Mouse (Mus musculus) c-Kit-positive CD71-positive TER-119-negative erythroid progenitor cells, embryonic 14.5 days (primary cell): ENCODE measurements around the gene Coil.
"Not testable (repeated sequence)": the region's sequence is repeated elsewhere in the genome, so short reads cannot be mapped to it uniquely, and the experiment has no call there.

ENCODE experiments used
- DNase-seq: peaks from one replicate; pipeline ENCODE4 v3.0.0-alpha.2; 2013; ENCODE audit warnings: low read depth

Coil gene

GRCm38 (mm10) chr11:88973776-88974701, 4.0 kb downstream of the Coil start:
- DNase-seq, result peak; percentile 84

- DNase-seq, result no peak
Measured at GRCm38 (mm10) chr11:88976320-88976719, 6.3 kb downstream of the Coil start.

- no peak for DNase-seq
Measured at GRCm38 (mm10) chr11:88977188-88977587, 7.1 kb downstream of the Coil start.

GRCm38 (mm10) chr11:88981337-88981736, 11.3 kb downstream of the Coil start:
- DNase-seq, result no peak

GRCm38 (mm10) chr11:88986616-88987015, 16.6 kb downstream of the Coil start:
- no peak for DNase-seq

GRCm38 (mm10) chr11:88988956-88989355, 18.9 kb downstream of the Coil start:
- DNase-seq, result no peak

GRCm38 (mm10) chr11:88989530-88989929, 19.5 kb downstream of the Coil start:
- no peak for DNase-seq

GRCm38 (mm10) chr11:88993186-88993585, 23.1 kb downstream of the Coil start:
- DNase-seq, result no peak

- DNase-seq, result peak; percentile 62
Measured at GRCm38 (mm10) chr11:88993625-88994024, 23.6 kb downstream of the Coil start.

- DNase-seq, result no peak
Measured at GRCm38 (mm10) chr11:88994492-88994891, 24.4 kb downstream of the Coil start.

GRCm38 (mm10) chr11:88995616-88996015, 25.6 kb downstream of the Coil start:
- no peak for DNase-seq

- DNase-seq, result no peak
Measured at GRCm38 (mm10) chr11:88996427-88996826, 26.4 kb downstream of the Coil start.

- not testable (repeated sequence) for DNase-seq
Measured at GRCm38 (mm10) chr11:88997343-88997742, 27.3 kb downstream of the Coil start.

GRCm38 (mm10) chr11:88998406-88998805, 28.4 kb downstream of the Coil start:
- no peak for DNase-seq

- peak; percentile 94 for DNase-seq
Measured at GRCm38 (mm10) chr11:88998974-88999722, 29.1 kb downstream of the Coil start, which contains the start of gene Trim25. TSS of gene Trim25 (plus strand) at chr11:88999376.

- no peak for DNase-seq
Measured at GRCm38 (mm10) chr11:88999723-89000526, 29.9 kb downstream of the Coil start.

GRCm38 (mm10) chr11:89000527-89000819, 30.4 kb downstream of the Coil start:
- no peak for DNase-seq

GRCm38 (mm10) chr11:89001569-89001968, 31.5 kb downstream of the Coil start:
- DNase-seq, result no peak

GRCm38 (mm10) chr11:89002068-89002467, 32.0 kb downstream of the Coil start:
- no peak for DNase-seq

- no peak for DNase-seq
Measured at GRCm38 (mm10) chr11:89002621-89003020, 32.6 kb downstream of the Coil start.

- no peak for DNase-seq
Measured at GRCm38 (mm10) chr11:89003078-89003477, 33.0 kb downstream of the Coil start.

- no peak for DNase-seq
Measured at GRCm38 (mm10) chr11:89003726-89004125, 33.7 kb downstream of the Coil start.
